Mouse (Mus musculus) spleen, adult 18-20 months (tissue): Measurements from ENCODE around the gene Fuca1.
A peak's percentile ranks its signal among the peaks of the same experiment; 100 is the strongest.

Source experiments
- DNase-seq, 2 experiments: peaks; one replicate each; pipeline ENCODE4 v3.0.0; 2022; ENCODE audit warnings: mixed read lengths in 2 of 2

Gene Fuca1

DNA sequence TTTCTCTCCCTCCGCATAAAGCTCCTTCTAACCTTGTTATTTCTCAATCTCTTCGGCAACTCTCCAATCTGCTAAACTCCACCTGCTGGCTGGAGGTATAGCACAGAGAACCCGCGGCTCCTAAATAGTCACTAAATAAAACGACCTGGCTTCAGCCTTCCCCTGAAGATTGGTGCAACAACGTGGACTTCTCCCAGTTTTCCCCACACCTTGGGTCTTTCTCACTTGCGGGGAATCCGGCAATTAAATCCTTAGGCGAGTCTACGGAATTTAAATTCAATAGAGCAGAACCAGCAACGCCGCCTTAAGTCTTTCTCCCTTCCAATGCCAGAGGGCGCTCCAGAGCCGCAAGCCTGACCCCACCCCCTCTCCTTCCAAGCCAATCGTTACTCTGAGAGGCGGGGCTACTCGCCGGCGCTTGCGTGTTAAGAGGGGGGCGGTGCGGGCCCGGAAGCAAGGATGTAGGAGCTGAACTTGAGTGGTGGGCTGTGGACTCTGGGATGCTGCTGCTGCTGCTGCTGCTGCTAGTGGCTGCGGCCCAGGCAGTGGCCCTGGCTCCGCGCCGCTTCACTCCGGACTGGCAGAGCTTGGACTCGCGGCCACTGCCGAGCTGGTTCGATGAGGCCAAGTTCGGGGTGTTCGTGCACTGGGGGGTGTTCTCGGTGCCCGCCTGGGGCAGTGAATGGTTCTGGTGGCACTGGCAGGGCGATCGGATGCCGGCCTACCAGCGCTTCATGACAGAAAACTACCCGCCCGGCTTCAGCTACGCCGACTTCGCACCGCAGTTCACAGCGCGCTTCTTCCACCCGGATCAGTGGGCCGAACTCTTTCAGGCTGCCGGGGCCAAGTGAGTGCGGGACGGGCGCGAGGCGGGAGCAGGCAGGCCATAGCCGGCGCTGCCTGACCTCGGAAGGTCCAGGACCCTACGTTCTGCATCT is at the start of gene Fuca1:
TSS of gene Fuca1 (plus strand) at position 432 of the 938 bp plus-strand sequence.
- peak; percentile 95 to 98 for DNase-seq

GRCm38 (mm10) chr4:135872015-135872414 is 48.5 kb upstream of the Fuca1 start:
- no peak for DNase-seq

DNA sequence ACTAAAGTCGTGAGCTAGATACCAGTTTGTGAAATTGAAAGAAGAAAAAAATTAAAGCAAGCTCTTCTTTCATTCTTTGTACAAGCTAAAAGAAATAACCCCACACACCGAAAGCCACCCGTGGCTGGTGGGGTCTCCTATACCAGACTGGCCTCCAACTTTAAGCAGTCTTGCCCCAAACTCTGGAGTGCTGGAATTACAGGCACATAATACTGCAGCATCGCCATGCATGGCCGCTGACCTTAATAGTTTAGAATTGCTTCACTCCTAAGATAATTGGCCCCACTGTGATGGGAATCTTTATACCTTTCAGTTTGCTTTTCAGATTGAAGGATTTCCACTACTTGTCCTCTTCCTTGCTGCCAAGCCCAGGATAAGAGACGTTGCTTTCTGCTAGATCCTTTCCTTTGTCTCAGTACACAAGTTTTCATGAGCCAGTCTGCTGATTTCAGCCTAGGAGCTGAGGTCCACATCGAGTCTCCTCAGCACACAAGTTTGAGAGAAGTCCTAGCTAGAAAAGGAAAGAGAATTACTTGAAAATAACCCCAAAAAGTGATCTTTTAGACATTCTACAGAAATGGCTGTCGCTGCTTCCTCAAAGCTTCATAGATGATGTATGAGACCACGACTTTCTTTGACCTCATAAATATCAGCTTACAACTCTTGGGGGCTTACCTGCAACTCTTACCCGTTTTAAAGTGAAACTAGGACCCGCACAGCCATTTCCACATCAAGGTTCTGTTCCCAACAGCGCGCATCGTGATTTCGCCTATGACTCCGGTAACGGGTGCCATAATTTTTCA is 47.7 kb upstream of the Fuca1 start:
- DNase-seq: no peak

DNA sequence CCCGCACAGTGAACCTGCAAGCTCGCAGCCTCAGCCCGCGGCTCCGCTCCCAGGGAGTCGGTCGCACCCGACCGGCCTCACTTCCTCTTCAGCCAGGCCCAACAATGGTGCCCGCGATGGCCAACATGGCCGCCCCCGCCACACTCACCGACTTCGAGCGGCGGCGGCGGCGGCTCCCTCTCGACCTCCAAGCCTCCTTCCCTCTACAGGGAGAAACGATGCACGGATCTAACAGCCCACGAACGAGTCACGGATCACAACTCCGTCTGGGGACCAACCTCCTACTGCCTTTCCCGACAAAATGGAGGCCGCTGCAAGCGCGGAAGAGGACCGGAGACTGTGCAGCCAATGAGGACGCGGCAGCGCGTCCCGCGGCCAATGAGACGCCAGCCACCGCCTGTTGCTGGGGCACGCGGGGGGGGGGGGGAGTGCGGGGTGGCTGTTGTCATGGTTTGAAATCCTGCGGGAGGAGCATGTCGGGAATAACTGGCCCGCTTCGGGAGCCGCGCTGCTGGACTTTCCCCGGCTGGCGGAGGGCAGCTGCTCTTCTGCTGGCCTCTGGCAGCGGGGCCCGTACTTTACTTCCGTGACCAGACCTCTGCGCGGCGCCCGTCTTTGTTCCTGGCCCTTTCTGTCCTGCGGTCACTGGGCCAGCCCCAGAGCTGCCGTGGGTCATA is 46.9 kb upstream of the Fuca1 start, which contains the start of gene Pnrc2:
TSS of gene Pnrc2 (minus strand) at position 325 of the 677 bp plus-strand sequence.
- DNase-seq: peak; percentile 83

GRCm38 (mm10) chr4:135874564-135875535 is 45.7 kb upstream of the Fuca1 start:
- no peak for DNase-seq

- no peak for DNase-seq
These were observed 45.0 kb upstream of the Fuca1 start for GRCm38 (mm10) chr4:135875546-135875945.

DNA sequence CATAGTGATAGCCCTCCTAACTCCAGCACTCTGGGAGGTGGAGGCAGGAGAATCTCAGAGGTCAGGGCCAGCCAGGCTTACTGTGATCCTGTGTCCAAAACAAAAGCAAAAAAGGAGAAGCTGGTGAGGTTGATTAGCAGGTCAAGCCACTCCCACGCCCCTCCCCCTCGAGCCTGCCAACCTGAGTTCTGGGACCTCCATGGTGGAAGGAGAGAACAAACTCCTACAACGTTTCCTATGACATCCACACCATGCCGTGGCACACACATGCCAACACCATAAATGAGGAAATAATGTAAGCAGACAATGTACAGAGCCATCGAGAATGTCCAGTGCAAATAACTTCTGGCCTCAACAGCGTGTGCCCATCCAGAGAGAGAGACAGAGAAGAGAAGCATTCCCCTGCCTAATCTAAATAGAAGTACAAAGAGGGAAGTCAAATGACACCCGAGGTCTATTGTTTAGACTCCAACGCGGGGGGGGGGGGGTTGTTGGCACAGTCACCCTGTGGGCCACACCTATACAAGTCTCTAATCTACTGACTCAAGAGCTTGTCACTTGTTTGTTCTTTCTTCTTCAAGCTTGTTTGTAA is 44.4 kb upstream of the Fuca1 start:
- peak; percentile 69 to 76 for DNase-seq

- peak; percentile 73 to 84 for DNase-seq
These were observed 43.9 kb upstream of the Fuca1 start for GRCm38 (mm10) chr4:135876583-135877020.

GRCm38 (mm10) chr4:135877742-135878141 is 42.8 kb upstream of the Fuca1 start:
- DNase-seq: no peak

DNA sequence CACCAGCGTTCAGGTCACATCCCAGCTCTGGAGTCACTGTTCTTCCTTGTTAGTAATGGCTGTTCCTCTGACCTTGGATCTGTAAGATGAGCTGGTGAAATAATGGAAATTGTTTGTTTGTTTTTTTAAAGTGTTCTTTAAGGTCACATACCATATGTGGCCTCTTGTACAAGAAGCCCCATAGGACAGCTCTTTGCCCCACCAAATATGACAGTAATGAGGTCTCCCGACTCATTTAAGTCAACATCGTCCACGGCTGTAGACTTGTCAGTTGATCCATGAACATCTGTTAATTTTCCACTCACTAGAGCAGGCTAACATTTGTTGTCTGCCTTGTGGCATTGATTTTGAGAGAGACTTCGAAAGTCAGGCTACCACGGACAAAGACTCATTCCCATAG is 41.5 kb upstream of the Fuca1 start:
- no peak for DNase-seq

- DNase-seq: no peak
These were observed 40.5 kb upstream of the Fuca1 start for GRCm38 (mm10) chr4:135880018-135880417.

GRCm38 (mm10) chr4:135880576-135880975 is 40.0 kb upstream of the Fuca1 start:
- DNase-seq: no peak

DNA sequence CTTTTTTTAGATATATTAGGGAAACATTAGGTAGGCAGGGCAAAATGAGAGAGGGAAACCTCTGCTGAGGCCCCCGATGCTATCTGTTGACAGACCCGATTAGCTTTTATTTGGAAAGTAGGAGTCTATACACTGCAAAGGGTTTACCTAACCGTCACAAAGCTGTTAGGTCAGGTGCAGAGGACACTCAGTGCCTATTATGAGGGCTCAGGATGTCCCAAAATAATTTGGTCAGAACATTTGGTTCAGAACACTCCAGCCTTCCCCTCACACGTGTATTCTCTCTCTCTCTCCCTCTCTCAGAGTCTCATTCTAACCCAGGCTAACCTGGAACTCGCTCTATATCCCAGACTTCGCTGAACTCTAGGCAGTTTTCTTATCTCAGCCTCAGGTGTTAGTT is 38.5 kb upstream of the Fuca1 start:
- DNase-seq: no peak

GRCm38 (mm10) chr4:135883401-135883851 is 37.1 kb upstream of the Fuca1 start:
- DNase-seq: no peak

- no peak for DNase-seq
These were observed 36.5 kb upstream of the Fuca1 start for GRCm38 (mm10) chr4:135883881-135884516.

DNA sequence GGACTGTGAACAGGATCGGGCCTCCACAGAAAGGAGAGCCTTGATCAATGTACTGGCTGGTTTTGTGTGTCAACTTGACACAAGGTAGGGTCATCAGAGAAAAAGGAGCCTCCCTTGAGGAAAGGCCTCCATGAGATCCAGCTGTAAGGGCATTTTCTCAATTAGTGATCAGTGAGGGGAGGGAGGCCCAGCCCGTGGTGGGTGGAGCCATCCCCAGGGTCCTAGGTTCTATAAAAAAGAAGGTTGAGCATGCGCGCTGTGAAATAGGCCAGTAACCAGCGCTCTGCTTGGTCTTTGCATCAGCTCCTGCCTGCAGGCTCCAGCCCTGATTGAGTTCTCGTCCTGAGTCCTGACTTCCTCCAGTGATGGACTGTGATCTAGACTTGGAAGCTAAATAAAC is 36.0 kb upstream of the Fuca1 start:
- no peak for DNase-seq

DNA sequence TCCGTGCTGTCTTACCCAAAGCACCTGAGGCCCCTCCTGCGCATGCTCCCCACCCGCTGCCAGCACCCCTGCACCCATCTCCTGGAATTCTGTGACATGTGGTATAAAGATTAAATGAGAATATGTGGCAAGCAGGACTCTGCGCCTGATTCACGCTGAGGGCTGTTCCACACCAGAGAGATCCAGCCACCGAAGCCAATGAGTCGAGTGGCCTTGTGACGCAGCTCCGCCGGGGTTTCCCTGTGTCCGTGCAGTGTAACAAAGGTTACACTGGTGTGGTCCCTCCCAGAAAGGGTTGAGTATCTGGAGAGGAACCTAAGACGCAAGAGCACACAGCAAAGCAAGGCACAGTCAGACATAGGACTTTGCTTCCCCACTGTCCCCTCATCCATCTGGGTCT is 34.9 kb upstream of the Fuca1 start:
- peak in 1 of 2 experiments; percentile 1 for DNase-seq

DNA sequence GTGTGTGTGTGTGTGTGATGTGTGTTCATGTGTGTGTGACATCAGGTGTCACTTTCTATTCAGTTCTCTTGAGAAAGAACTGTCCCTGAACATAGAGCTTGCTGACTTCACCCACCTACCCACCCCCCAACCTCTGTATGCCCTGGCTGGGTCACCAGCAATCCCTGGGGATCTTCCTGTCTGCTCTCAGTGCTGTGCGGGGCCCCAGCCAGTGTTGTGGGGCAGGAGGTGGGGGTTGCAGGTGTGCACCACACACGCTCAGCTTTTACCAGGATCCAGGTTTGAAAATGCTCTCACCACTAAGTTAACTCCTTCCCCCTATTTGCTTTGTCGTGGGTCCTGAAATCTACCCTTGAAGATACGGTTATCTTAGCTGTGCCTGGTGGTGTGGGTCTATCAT is 34.4 kb upstream of the Fuca1 start:
- DNase-seq: peak in 1 of 2 experiments; percentile 0

- DNase-seq: no peak
These were observed 32.0 kb upstream of the Fuca1 start for GRCm38 (mm10) chr4:135888448-135889057.
